Mouse (Mus musculus): ENCODE data around the gene Stat5a. TPM values are rescaled to one million over a fixed set of nuclear protein-coding genes. Genes with fewer than 3 reads are reported as not detected.
A peak's percentile ranks its signal among the peaks of the same experiment; 100 is the strongest.

Gene Stat5a
- polyA plus RNA-seq, 1 experiment from 2014 or later = 6.0 TPM

DNA sequence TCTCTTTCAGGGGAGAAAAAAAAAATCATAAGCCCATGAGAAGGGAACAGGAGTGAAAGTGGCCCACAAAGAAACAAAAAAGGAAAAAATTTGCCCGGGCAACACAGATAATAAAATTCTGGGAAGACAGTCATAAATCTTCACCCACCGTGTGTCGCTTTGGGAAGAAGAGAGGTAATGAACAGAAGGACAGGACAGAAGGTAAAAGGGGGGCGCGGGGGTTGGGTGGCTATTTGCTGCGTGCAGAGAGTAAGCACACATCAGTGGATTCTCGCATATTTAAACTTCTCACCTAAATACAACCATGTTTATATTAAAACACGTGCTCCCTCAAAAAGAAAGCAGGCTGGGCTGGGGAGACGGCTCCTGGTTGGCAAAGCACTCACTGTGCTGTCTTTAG is 41.8 kb upstream of the Stat5a start:
- DNase-seq (no peak), ATAC-seq (no peak)
- WGBS (ENCODE audit: insufficient replicate concordance) = 63% methylated on average over 9 of the region's 9 CpGs
- H3K4me2 ChIP-seq (ENCODE audit: low read depth, low read length) = 0 out of 2 replicates have a peak overlapping the region, but pooled peaks have one; percentile 40
- H3K27ac ChIP-seq (ENCODE audit: low read depth) = peak overlapping the region; percentile 84
- no peaks in the 10 kb centered on the region; the same call in 1 of the 2 replicates for H3K36me3 ChIP-seq (replicated peaks; ENCODE audit: insufficient read depth, low read length)
- H3K4me1 ChIP-seq (ENCODE audit: insufficient read depth) = peaks cover 57% of the 10 kb centered on the region
- no peak overlapping the region for H3K9ac ChIP-seq (replicated peaks)
- no peak for TF ChIP-seq EP300 (IDR thresholded peaks at IDR 0.05; ENCODE audit: low read depth)
- TF ChIP-seq CTCF (IDR thresholded peaks at IDR 0.05; ENCODE audit: low read depth) = no peak
- no peaks in the 10 kb centered on the region for H3K9me3 ChIP-seq (ENCODE audit: low read length)
- H3K4me3 ChIP-seq (ENCODE audit: low read depth, low read length) = no peak overlapping the region
- H3K27me3 ChIP-seq (ENCODE audit: insufficient read depth, low read length) = no peaks in the 10 kb centered on the region

DNA sequence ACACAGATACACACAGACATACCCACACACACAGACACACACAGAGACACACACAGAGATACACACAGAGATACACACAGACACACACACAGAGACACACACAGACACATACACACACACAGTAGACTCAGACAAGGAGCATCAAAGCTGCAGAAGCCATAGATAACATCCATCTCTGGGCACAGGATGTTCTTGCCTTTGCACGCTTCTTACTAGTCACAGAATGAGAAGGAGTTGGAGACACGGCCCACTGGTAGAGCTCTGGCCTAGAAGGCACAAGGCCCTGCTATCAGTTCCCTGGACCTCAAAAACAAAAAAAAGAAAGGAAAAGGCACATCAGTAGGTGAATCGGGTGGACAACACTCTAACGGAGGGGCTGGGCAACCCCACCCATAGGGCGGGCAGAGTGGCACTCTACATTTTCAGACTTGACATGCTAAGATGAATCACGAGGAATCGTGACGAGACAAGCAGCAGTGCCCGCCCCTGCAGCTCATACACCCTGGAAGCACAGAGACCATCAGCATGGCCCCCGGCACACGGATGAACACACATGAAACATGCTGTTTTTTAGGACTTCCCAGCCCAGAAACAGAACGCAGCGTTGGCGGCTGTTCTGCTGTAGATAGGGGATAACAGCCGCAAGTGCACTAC is 40.7 kb upstream of the Stat5a start:
- Histone ChIP-seq H3K4me1 (ENCODE audit: insufficient read depth) (peaks cover 68% of the 10 kb centered on the region), H3K9ac (replicated peaks) (peak overlapping the region; percentile 28), H3K4me2 (ENCODE audit: low read depth, low read length) (peak overlapping the region; percentile 38), H3K27me3 (ENCODE audit: insufficient read depth, low read length) (no peaks in the 10 kb centered on the region), H3K36me3 (replicated peaks; ENCODE audit: insufficient read depth, low read length) (no peaks in the 10 kb centered on the region), H3K27ac (ENCODE audit: low read depth) (peak overlapping the region; percentile 84), H3K4me3 (ENCODE audit: low read depth, low read length) (no peak overlapping the region), H3K9me3 (ENCODE audit: low read length) (no peaks in the 10 kb centered on the region)
- 62% methylated on average over 15 of the region's 15 CpGs for WGBS (ENCODE audit: insufficient replicate concordance)
- peak; percentile 38 for DNase-seq
- ATAC-seq = peak; percentile 53
- TF ChIP-seq CTCF (IDR thresholded peaks at IDR 0.05; ENCODE audit: low read depth) (no peak), EP300 (IDR thresholded peaks at IDR 0.05; ENCODE audit: low read depth) (peak; percentile 51; the same call in 1 of the 2 replicates)

DNA sequence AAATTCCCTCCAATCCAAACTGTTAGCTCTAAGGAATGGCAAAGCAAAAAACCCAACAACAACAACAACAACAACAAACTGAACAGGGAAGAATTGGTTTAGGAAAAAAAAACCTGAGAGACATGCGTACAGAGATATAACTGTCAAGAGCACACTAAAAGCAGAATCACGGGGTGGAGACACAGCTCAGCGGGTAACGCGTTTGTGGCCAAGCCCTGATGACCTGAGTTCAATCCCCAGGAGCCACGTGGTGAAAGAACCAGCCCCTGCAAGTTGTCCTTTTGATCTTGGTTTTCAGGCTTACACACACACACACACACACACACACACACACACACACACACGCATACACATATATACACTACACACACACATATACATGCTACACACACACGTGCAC is 40.1 kb upstream of the Stat5a start:
- Histone ChIP-seq H3K27me3 (ENCODE audit: insufficient read depth, low read length) (no peaks in the 10 kb centered on the region), H3K4me2 (ENCODE audit: low read depth, low read length) (peak overlapping the region; percentile 38), H3K9ac (replicated peaks) (no peak overlapping the region), H3K4me3 (ENCODE audit: low read depth, low read length) (no peak overlapping the region), H3K9me3 (ENCODE audit: low read length) (no peaks in the 10 kb centered on the region), H3K4me1 (ENCODE audit: insufficient read depth) (peaks cover 73% of the 10 kb centered on the region), H3K27ac (ENCODE audit: low read depth) (peak overlapping the region; percentile 84; the same call in 1 of the 2 replicates), H3K36me3 (replicated peaks; ENCODE audit: insufficient read depth, low read length) (no peaks in the 10 kb centered on the region)
- no peak for DNase-seq
- 59% methylated on average over 8 of the region's 8 CpGs for WGBS (ENCODE audit: insufficient replicate concordance)
- ATAC-seq = no peak
- no peak for TF ChIP-seq CTCF (IDR thresholded peaks at IDR 0.05; ENCODE audit: low read depth)
- TF ChIP-seq EP300 (IDR thresholded peaks at IDR 0.05; ENCODE audit: low read depth) = no peak

DNA sequence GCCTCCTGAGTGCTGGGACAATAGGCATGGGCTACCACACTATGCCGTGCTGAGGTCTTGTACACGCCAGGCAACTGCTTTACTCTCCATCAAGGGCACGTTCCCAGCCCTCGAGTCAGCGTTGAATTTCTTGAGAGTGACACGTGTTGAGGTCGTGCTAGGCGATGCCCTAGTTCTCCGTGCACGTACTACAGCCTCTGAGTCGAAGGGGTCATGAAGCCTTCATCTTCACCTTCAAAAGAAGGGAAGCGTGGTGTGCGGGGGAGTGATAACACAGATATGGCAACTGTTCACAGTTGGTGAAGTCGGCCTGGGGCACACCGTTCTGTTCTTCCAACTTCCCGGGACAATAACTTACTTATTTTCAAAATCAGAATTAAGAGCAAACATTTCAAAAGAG is 39.5 kb upstream of the Stat5a start:
- Histone ChIP-seq H3K9ac (replicated peaks) (no peak overlapping the region), H3K36me3 (replicated peaks; ENCODE audit: insufficient read depth, low read length) (no peaks in the 10 kb centered on the region), H3K27ac (ENCODE audit: low read depth) (0 out of 2 replicates have a peak overlapping the region, but pooled peaks have one; percentile 84), H3K4me3 (ENCODE audit: low read depth, low read length) (no peak overlapping the region), H3K4me1 (ENCODE audit: insufficient read depth) (peaks cover 74% of the 10 kb centered on the region), H3K27me3 (ENCODE audit: insufficient read depth, low read length) (no peaks in the 10 kb centered on the region), H3K4me2 (ENCODE audit: low read depth, low read length) (peak overlapping the region; percentile 9; the same call in 1 of the 2 replicates), H3K9me3 (ENCODE audit: low read length) (no peaks in the 10 kb centered on the region)
- TF ChIP-seq CTCF (IDR thresholded peaks at IDR 0.05; ENCODE audit: low read depth) = no peak
- peak; percentile 41; the same call in 1 of the 2 replicates for TF ChIP-seq EP300 (IDR thresholded peaks at IDR 0.05; ENCODE audit: low read depth)
- ATAC-seq (no peak), DNase-seq (no peak)
- 49% methylated on average over 16 of the region's 16 CpGs for WGBS (ENCODE audit: insufficient replicate concordance)

DNA sequence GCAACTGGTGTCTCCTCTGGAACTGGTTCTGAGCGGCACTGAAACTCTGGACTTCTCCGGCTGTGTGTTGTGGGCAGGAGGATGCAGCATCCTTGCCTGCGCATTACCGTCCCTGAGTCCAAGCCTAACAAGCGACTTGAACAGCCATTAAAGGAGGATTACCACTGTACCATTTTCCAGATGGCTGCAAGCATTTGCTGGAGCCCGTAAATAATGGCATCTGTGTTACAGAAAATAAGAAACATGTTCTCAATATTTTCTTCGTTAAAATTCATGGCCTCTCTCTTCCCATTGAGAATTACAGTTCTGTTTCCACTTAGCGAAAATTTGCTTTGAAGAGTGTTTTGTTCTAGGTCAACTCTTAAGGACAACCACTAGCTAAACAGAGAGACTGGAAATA is 39.1 kb upstream of the Stat5a start:
- DNase-seq (no peak), ATAC-seq (no peak)
- Histone ChIP-seq H3K4me2 (ENCODE audit: low read depth, low read length) (peak overlapping the region; percentile 9; the same call in 1 of the 2 replicates), H3K27ac (ENCODE audit: low read depth) (no peak overlapping the region), H3K27me3 (ENCODE audit: insufficient read depth, low read length) (no peaks in the 10 kb centered on the region), H3K4me1 (ENCODE audit: insufficient read depth) (peaks cover 73% of the 10 kb centered on the region), H3K36me3 (replicated peaks; ENCODE audit: insufficient read depth, low read length) (no peaks in the 10 kb centered on the region), H3K9ac (replicated peaks) (no peak overlapping the region), H3K9me3 (ENCODE audit: low read length) (no peaks in the 10 kb centered on the region), H3K4me3 (ENCODE audit: low read depth, low read length) (no peak overlapping the region)
- 87% methylated on average over 8 of the region's 8 CpGs for WGBS (ENCODE audit: insufficient replicate concordance)
- TF ChIP-seq CTCF (IDR thresholded peaks at IDR 0.05; ENCODE audit: low read depth) (no peak), EP300 (IDR thresholded peaks at IDR 0.05; ENCODE audit: low read depth) (no peak)

DNA sequence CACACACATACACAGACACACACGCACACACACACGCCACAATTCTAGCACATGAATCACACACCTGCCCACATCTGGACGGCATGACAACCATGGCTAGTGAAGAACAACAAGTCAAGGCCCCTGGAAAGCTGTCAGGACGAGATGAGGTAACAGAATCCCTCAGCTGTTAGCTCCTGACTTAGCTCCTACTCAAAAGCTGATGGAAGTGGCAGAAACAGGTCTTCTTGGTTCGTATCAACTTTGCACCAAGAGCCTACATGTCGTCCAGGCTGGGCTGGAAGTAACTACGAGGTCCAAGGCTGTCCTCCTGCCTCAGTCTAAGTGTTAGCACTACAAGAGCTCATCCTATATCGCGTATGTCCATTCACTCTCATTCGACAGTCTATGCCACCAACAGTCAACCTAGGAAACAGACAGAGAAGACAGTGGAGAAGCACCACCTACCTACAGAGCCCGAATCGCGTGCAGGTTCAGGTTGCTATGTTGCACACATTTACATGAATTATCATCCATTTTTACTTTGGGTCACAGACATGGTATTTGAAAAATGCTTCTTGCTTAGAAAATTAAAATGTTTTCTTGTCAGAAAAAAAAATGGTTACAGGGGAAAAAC is 37.4 kb upstream of the Stat5a start:
- no peak for TF ChIP-seq CTCF (IDR thresholded peaks at IDR 0.05; ENCODE audit: low read depth)
- no peak for TF ChIP-seq EP300 (IDR thresholded peaks at IDR 0.05; ENCODE audit: low read depth)
- DNase-seq = no peak
- ATAC-seq = no peak
- peak overlapping the region; percentile 65 for H3K4me2 ChIP-seq (ENCODE audit: low read depth, low read length)
- no peaks in the 10 kb centered on the region for H3K9me3 ChIP-seq (ENCODE audit: low read length)
- no peaks in the 10 kb centered on the region for H3K27me3 ChIP-seq (ENCODE audit: insufficient read depth, low read length)
- H3K36me3 ChIP-seq (replicated peaks; ENCODE audit: insufficient read depth, low read length) = no peaks in the 10 kb centered on the region
- H3K4me3 ChIP-seq (ENCODE audit: low read depth, low read length) = peak overlapping the region; percentile 35
- peak overlapping the region; percentile 50; the same call in 1 of the 2 replicates for H3K9ac ChIP-seq (replicated peaks)
- H3K4me1 ChIP-seq (ENCODE audit: insufficient read depth) = peaks cover 72% of the 10 kb centered on the region
- peak overlapping the region; percentile 85 for H3K27ac ChIP-seq (ENCODE audit: low read depth)
- 72% methylated on average over 13 of the region's 13 CpGs for WGBS (ENCODE audit: insufficient replicate concordance)
